ENCODE assay signal across 8 mouse cellular contexts in the genomic region with DNA sequence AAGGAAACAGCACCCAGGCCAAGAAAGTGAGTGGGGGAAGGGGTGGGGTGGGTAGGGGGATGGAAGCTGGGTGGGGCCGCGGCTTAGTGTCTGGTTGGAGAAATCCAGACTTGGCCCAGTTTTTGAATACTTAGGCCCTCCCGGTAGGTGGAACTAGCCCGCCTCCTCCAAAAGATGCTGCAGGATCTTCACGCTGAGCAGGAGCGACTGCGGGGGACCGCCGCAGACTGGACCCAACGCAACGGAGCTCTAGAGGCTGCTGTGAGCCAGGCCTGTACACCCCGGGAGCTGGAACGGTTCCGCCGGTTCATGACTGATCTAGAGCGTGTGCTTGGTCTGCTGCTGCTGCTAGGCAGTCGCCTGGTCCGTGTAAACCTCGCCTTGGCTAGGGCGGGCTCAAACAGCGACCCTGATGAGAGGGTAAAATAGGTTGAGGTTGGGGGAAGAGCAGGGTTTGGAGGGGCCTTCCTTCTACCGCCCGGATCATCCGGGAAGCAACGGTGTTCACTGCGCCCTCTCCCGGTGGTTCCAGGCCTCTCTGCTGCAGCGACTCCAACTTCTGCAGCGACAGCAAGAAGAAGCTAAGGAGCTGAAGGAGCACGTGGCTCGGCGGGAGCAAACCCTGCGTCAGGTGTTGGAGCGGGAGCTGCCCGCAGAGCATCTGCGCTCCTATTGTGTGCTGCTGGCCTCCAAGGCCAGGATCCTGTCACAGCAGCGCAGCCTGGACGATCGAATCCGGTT. TPM values are rescaled to one million over a fixed set of nuclear protein-coding genes. Genes with fewer than 3 reads are reported as not detected.
A peak's percentile ranks its signal among the peaks of the same experiment; 100 is the strongest.
DNase-seq lines count a peak whose midpoint lies in the region; ATAC-seq and TF ChIP-seq lines count a peak whose summit lies in the region.

No protein-coding gene starts in this region.

- no peak for TF ChIP-seq POLR2A in CH12.LX (IDR thresholded peaks at IDR 0.05; ENCODE audit: low read depth, low read length)

- peaks cover 5% of the 10 kb centered on the region for H3K27me3 ChIP-seq in CH12.LX (replicated peaks)
- H3K27me3 ChIP-seq in forebrain, embryonic 15.5 days: peaks cover 49% of the 10 kb centered on the region
- H3K27me3 ChIP-seq in liver, embryonic 15.5 days: peaks cover 89% of the 10 kb centered on the region
- peaks cover 78% of the 10 kb centered on the region for H3K27me3 ChIP-seq in neural tube, embryonic 12.5 days (replicated peaks)

- ATAC-seq in forebrain, embryonic 15.5 days (replicated peaks): peak; percentile 39
- ATAC-seq in liver, embryonic 15.5 days (ENCODE audit: insufficient read depth): peak; percentile 11; the same call in 1 of the 2 replicates
- 0 out of 2 replicates have a peak, but pooled peaks have one; percentile 27 for ATAC-seq in neural tube, embryonic 12.5 days (ENCODE audit: low FRiP score, low read depth)

- TF ChIP-seq RAD21 in CH12.LX (IDR thresholded peaks at IDR 0.05; ENCODE audit: low read depth, low read length): no peak

- no peak for TF ChIP-seq EP300 in CH12.LX (IDR thresholded peaks at IDR 0.05; ENCODE audit: low read length)

- peak in 1 of 2 experiments; percentile 54; a peak in 2 of 4 replicates for TF ChIP-seq CTCF in CH12.LX (conservative IDR thresholded peaks at IDR 0.05 in 1 of 2, IDR thresholded peaks at IDR 0.05 in 1 of 2; ENCODE audit: low read depth in 2 of 2, low read length in 2 of 2)

- H3K4me2 ChIP-seq in CH12.LX (ENCODE audit: insufficient read depth, low read depth, poor library complexity, severe bottlenecking): no peak overlapping the region
- peak overlapping the region; percentile 47 for H3K4me2 ChIP-seq in forebrain, embryonic 15.5 days (replicated peaks)
- peak overlapping the region; percentile 35 for H3K4me2 ChIP-seq in liver, embryonic 15.5 days
- peak overlapping the region; percentile 55 for H3K4me2 ChIP-seq in neural tube, embryonic 12.5 days (replicated peaks)

- H3K27ac ChIP-seq in CH12.LX (ENCODE audit: insufficient read depth, low read depth): no peak overlapping the region
- no peak overlapping the region for H3K27ac ChIP-seq in forebrain, embryonic 15.5 days (replicated peaks)
- H3K27ac ChIP-seq in liver, embryonic 15.5 days (replicated peaks): no peak overlapping the region
- no peak overlapping the region for H3K27ac ChIP-seq in neural tube, embryonic 12.5 days

- no peaks in the 10 kb centered on the region for H3K79me2 ChIP-seq in CH12.LX (replicated peaks; ENCODE audit: control insufficient read depth, extremely low read depth, insufficient read depth, poor library complexity, severe bottlenecking)

- in situ Hi-C loops in CH12.LX (cut with MboI; ENCODE audit: low pct_ligation_motif_present, low pct_unique_long_range_greater_than_20kb, low sequenced_read_pairs): loop anchor here (5.0 to 10.0 kb wide), 3 partner anchors 96 to 388 kb away; a partner anchor contains a TSS

- WGBS in forebrain, embryonic 15.5 days: 7% methylated on average over 40 of the region's 40 CpGs
- WGBS in liver, embryonic 15.5 days (ENCODE audit: insufficient replicate concordance): 15% methylated on average over 40 of the region's 40 CpGs
- 5% methylated on average over 40 of the region's 40 CpGs for WGBS in neural tube, embryonic 12.5 days

- H3K36me3 ChIP-seq in CH12.LX (replicated peaks in 1 of 2; ENCODE audit: control insufficient read depth in 1 of 2, insufficient read depth in 1 of 2, low read length in 1 of 2): no peaks in the 10 kb centered on the region
- no peaks in the 10 kb centered on the region for H3K36me3 ChIP-seq in forebrain, embryonic 15.5 days
- no peaks in the 10 kb centered on the region for H3K36me3 ChIP-seq in liver, embryonic 15.5 days (replicated peaks)
- no peaks in the 10 kb centered on the region for H3K36me3 ChIP-seq in neural tube, embryonic 12.5 days

- no peak overlapping the region for H3K9ac ChIP-seq in CH12.LX (ENCODE audit: insufficient read depth, low read depth)
- H3K9ac ChIP-seq in forebrain, embryonic 15.5 days (replicated peaks): peak overlapping the region; percentile 35
- H3K9ac ChIP-seq in liver, embryonic 15.5 days: no peak overlapping the region
- peak overlapping the region; percentile 30; the same call in 1 of the 2 replicates for H3K9ac ChIP-seq in neural tube, embryonic 12.5 days

- H3K9me3 ChIP-seq in CH12.LX (replicated peaks; ENCODE audit: low read length): no peaks in the 10 kb centered on the region
- H3K9me3 ChIP-seq in forebrain, embryonic 15.5 days: no peaks in the 10 kb centered on the region
- H3K9me3 ChIP-seq in liver, embryonic 15.5 days (replicated peaks): no peaks in the 10 kb centered on the region
- H3K9me3 ChIP-seq in neural tube, embryonic 12.5 days: no peaks in the 10 kb centered on the region

- H3K4me3 ChIP-seq in CH12.LX (replicated peaks in 1 of 3; ENCODE audit: low read depth in 2 of 3, low read length in 2 of 3, poor library complexity in 1 of 3): no peak overlapping the region
- peak overlapping the region; percentile 37 for H3K4me3 ChIP-seq in forebrain, embryonic 15.5 days
- peak overlapping the region; percentile 9; the same call in 1 of the 2 replicates for H3K4me3 ChIP-seq in liver, embryonic 15.5 days (replicated peaks)
- H3K4me3 ChIP-seq in neural tube, embryonic 12.5 days: peak overlapping the region; percentile 20

- no peak for DNase-seq in CH12.LX (ENCODE audit: extremely low read depth)
- DNase-seq in cerebellum, adult 11-12 months: peak; percentile 87
- DNase-seq in heart, postnatal 10 days: peak; percentile 75 to 87
- peak; percentile 76 to 91 for DNase-seq in kidney, postnatal 36 days
- peak; percentile 91 for DNase-seq in testis, postnatal 10 days (ENCODE audit: low spot score)

- dilution Hi-C loops in CH12.LX (cut with MboI; ENCODE audit: extremely low pct_ligation_motif_present, extremely low pct_unique_long_range_greater_than_20kb, low sequenced_read_pairs): no loop called here

- H3K4me1 ChIP-seq in CH12.LX (ENCODE audit: control insufficient read depth in 1 of 2, insufficient read depth in 2 of 2): peaks cover 0 to 7% of the 10 kb centered on the region in 2 experiments; a peak in 2 of 4 replicates
- peaks cover 32% of the 10 kb centered on the region for H3K4me1 ChIP-seq in forebrain, embryonic 15.5 days
- H3K4me1 ChIP-seq in liver, embryonic 15.5 days (replicated peaks): peaks cover 31% of the 10 kb centered on the region
- H3K4me1 ChIP-seq in neural tube, embryonic 12.5 days: peaks cover 34% of the 10 kb centered on the region

- intact Hi-C loops in heart, postnatal 10 days (cut with DNase I): loop anchor here (5.0 kb wide), 1 partner anchor 54 kb away; no protein-coding TSS in a partner anchor

TF ChIP-seq in CH12.LX, 34 proteins besides CTCF, POLR2A, EP300 and RAD21:
- 0 out of 2 replicates have a peak, but pooled peaks have one; percentile 23 for TF ChIP-seq SMC3 (IDR thresholded peaks at IDR 0.05; ENCODE audit: low read depth, low read length)
- TF ChIP-seq TCF12 (IDR thresholded peaks at IDR 0.05; ENCODE audit: low read depth, low read length): no peak
- no peak for TF ChIP-seq MAZ (IDR thresholded peaks at IDR 0.05; ENCODE audit: low read depth, low read length)

RNA-seq across cellular contexts. Expression of a gene that starts 3.9 kb away (rescaled TPM):
- total RNA-seq in CH12.LX (2012; rRNA removed): not detected in 2 replicates
- total RNA-seq in CH12.LX (2014; rRNA removed): not detected in 2 replicates
- polyA plus RNA-seq in CH12.LX (2012; ENCODE audit: insufficient read length, low read depth): not detected in 2 replicates
- polyA plus RNA-seq in forebrain, embryonic 15.5 days (2015; fragmentation: Nextera tagmentation; extraction: Ambion mirVana): not detected in 2 replicates
- total RNA-seq in heart, postnatal 10 days (2021): not detected
- polyA plus RNA-seq in liver, embryonic 15.5 days (2015; fragmentation: Nextera tagmentation; extraction: Ambion mirVana): not detected in 2 replicates
- not detected in 2 replicates for polyA plus RNA-seq in neural tube, embryonic 12.5 days (2016; fragmentation: Nextera tagmentation; extraction: Ambion mirVana)

RNA-seq across cellular contexts. Expression of a gene that starts 9.4 kb away (rescaled TPM):
- total RNA-seq in CH12.LX (2012; rRNA removed) (not detected in 2 replicates), CH12.LX (2014; rRNA removed) (not detected in 2 replicates)
- not detected in 2 replicates for polyA plus RNA-seq in CH12.LX (2012; ENCODE audit: insufficient read length, low read depth)
- polyA plus RNA-seq in forebrain, embryonic 15.5 days (2015; fragmentation: Nextera tagmentation; extraction: Ambion mirVana): 1.6 and 2.3 TPM in 2 replicates
- total RNA-seq in heart, postnatal 10 days (2021): under 1 TPM; 0.55 to 0.69 TPM
- polyA plus RNA-seq in liver, embryonic 15.5 days (2015; fragmentation: Nextera tagmentation; extraction: Ambion mirVana): 2.9 and 4.0 TPM in 2 replicates
- 2.1 and 2.7 TPM in 2 replicates for polyA plus RNA-seq in neural tube, embryonic 12.5 days (2016; fragmentation: Nextera tagmentation; extraction: Ambion mirVana)

RNA-seq across cellular contexts. Expression of a gene that starts 9.5 kb away (rescaled TPM):
- not detected in 2 replicates for total RNA-seq in CH12.LX (2012; rRNA removed)
- not detected in 2 replicates for total RNA-seq in CH12.LX (2014; rRNA removed)
- polyA plus RNA-seq in CH12.LX (2012; ENCODE audit: insufficient read length, low read depth): not detected in 2 replicates
- polyA plus RNA-seq in forebrain, embryonic 15.5 days (2015; fragmentation: Nextera tagmentation; extraction: Ambion mirVana): 0.08 TPM in 1 of 2 replicates, not detected in the other
- under 1 TPM in 1 of 2 experiments, not detected in 1; 0.10 TPM for total RNA-seq in heart, postnatal 10 days (2021)
- 0.09 and 0.13 TPM in 2 replicates for polyA plus RNA-seq in liver, embryonic 15.5 days (2015; fragmentation: Nextera tagmentation; extraction: Ambion mirVana)
- 0.13 TPM in 1 of 2 replicates, not detected in the other for polyA plus RNA-seq in neural tube, embryonic 12.5 days (2016; fragmentation: Nextera tagmentation; extraction: Ambion mirVana)

RNA-seq across cellular contexts. Expression of a gene that starts 13.6 kb away (rescaled TPM):
- total RNA-seq in CH12.LX (2012; rRNA removed) (not detected in 2 replicates), CH12.LX (2014; rRNA removed) (not detected in 2 replicates)
- not detected in 2 replicates for polyA plus RNA-seq in CH12.LX (2012; ENCODE audit: insufficient read length, low read depth)
- 0.50 TPM in 1 of 2 replicates, not detected in the other for polyA plus RNA-seq in forebrain, embryonic 15.5 days (2015; fragmentation: Nextera tagmentation; extraction: Ambion mirVana)
- not detected for total RNA-seq in heart, postnatal 10 days (2021)
- 0.62 and 0.99 TPM in 2 replicates for polyA plus RNA-seq in liver, embryonic 15.5 days (2015; fragmentation: Nextera tagmentation; extraction: Ambion mirVana)
- polyA plus RNA-seq in neural tube, embryonic 12.5 days (2016; fragmentation: Nextera tagmentation; extraction: Ambion mirVana): not detected in 2 replicates

RNA-seq across cellular contexts. Expression of a gene that starts 13.7 kb away (rescaled TPM):
- total RNA-seq in CH12.LX (2012; rRNA removed): not detected in 2 replicates
- not detected in 2 replicates for total RNA-seq in CH12.LX (2014; rRNA removed)
- polyA plus RNA-seq in CH12.LX (2012; ENCODE audit: insufficient read length, low read depth): not detected in 2 replicates
- 1.8 and 1.9 TPM in 2 replicates for polyA plus RNA-seq in forebrain, embryonic 15.5 days (2015; fragmentation: Nextera tagmentation; extraction: Ambion mirVana)
- under 1 TPM; 0.10 TPM for total RNA-seq in heart, postnatal 10 days (2021)
- 18.7 and 23.0 TPM in 2 replicates for polyA plus RNA-seq in liver, embryonic 15.5 days (2015; fragmentation: Nextera tagmentation; extraction: Ambion mirVana)
- polyA plus RNA-seq in neural tube, embryonic 12.5 days (2016; fragmentation: Nextera tagmentation; extraction: Ambion mirVana): 0.22 and 0.46 TPM in 2 replicates

Comparison
In these comparisons a context has a peak if more than half of its experiments do, and no peak if none do; other contexts are left out.
1. H3K4me3 ChIP-seq: peak in forebrain, embryonic 15.5 days (single experiment), liver, embryonic 15.5 days (single experiment) and neural tube, embryonic 12.5 days (single experiment); none in CH12.LX (0 of 3).
2. H3K9ac ChIP-seq: peak in forebrain, embryonic 15.5 days (single experiment) and neural tube, embryonic 12.5 days (single experiment); none in CH12.LX (single experiment) and liver, embryonic 15.5 days (single experiment).
3. Peak in every context shown above with its lines, with median percentiles within 50 percentile points of each other: ATAC-seq.